Mouse (Mus musculus): ENCODE data around the gene Myl6. TPM values are rescaled to one million over a fixed set of nuclear protein-coding genes. Genes with fewer than 3 reads are reported as not detected.
A peak's percentile ranks its signal among the peaks of the same experiment; 100 is the strongest.

Gene Myl6
- polyA plus RNA-seq, 1 experiment from 2014 or later: 892 TPM

DNA sequence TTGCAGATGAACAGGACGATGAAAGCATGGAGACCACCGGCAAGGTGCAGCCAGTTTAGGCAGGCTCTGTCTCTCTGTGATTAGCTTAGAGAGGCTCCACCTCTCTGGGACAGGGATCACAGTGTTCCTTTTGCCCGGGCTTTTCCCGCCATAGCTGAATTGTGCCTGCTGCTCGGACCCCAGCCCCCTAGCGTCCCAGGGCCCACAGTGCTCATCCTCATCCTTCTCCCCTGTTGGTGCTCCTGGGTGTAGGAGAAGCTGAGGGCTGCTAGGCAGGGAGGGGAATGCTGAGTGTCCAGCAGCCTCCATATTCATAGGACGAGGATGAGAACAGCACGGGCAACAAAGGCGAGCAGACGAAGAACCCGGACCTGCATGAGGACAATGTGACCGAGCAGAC, 19.6 kb downstream of the Myl6 start:
- Histone ChIP-seq H3K4me2 (no peak overlapping the region), H3K27ac (no peak overlapping the region), H3K4me3 (no peak overlapping the region), H3K4me1 (no peaks in the 10 kb centered on the region), H3K36me3 (replicated peaks) (peaks cover 72% of the 10 kb centered on the region), H3K9me3 (no peaks in the 10 kb centered on the region), H3K9ac (no peak overlapping the region), H3K27me3 (replicated peaks) (no peaks in the 10 kb centered on the region)
- WGBS: 89% methylated on average over 12 of the region's 12 CpGs
- ATAC-seq (replicated peaks): no peak

- Histone ChIP-seq H3K9me3 (no peaks in the 10 kb centered on the region), H3K27ac (peak overlapping the region; percentile 96), H3K9ac (peak overlapping the region; percentile 87), H3K4me3 (peak overlapping the region; percentile 62), H3K27me3 (replicated peaks) (no peaks in the 10 kb centered on the region), H3K4me2 (peak overlapping the region; percentile 78), H3K4me1 (peaks cover 19% of the 10 kb centered on the region), H3K36me3 (replicated peaks) (peaks cover 27% of the 10 kb centered on the region)
- no peak for ATAC-seq (replicated peaks)
- 0% methylated on average over 5 of the region's 5 CpGs for WGBS
Observed at GRCm38 (mm10) chr10:128460270-128460630, 33.7 kb downstream of the Myl6 start.

DNA sequence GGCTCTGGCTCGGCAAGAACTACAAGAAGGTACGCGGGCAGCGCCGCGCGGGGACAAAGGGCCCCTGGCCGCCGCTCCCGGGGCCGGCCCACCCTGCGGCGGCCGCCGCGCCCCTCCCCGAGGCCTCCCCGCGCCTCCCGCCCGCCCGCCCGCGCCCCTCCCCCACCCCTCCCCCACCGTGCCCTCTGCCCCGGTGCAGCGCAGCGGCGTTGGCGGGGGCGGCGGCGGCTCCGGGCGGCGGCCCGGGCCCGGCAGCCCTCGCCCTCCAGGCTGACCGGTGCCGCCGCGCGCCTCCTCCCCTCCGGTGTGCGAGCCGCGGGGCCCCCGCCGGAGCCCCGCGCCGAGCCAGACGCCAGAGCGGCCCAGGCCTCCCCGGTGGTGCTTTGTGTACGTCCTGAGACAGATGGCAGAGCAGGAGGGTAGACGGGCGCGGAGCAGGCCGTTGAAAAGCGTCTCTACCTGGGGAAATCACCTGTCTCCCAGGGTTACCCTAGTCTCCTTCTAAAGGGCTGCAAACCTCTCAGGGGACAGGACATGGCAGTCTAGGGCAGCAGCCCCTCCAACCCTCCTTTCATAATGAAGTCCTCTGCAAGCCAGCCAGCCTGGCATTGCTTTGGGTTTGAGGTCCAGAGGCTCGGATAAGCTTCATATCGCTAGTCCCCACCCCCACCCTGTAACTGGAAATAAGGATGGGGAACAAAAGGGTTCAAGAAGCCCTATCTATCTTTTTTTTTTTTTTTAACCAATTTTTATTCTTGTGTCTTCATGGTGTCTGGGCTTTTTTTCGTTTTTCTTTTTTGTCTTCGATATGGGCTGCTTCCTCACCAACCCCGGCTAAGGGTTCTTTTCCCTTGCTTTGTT, 34.3 kb downstream of the Myl6 start:
- Histone ChIP-seq H3K4me1 (peaks cover 23% of the 10 kb centered on the region), H3K36me3 (replicated peaks) (peaks cover 22% of the 10 kb centered on the region), H3K27ac (peak overlapping the region; percentile 96), H3K9ac (peak overlapping the region; percentile 87), H3K9me3 (no peaks in the 10 kb centered on the region), H3K4me2 (peak overlapping the region; percentile 78), H3K4me3 (peak overlapping the region; percentile 62), H3K27me3 (replicated peaks) (no peaks in the 10 kb centered on the region)
- WGBS: 2% methylated on average over 45 of the region's 67 CpGs
- peak; percentile 57 for ATAC-seq (replicated peaks)

DNA sequence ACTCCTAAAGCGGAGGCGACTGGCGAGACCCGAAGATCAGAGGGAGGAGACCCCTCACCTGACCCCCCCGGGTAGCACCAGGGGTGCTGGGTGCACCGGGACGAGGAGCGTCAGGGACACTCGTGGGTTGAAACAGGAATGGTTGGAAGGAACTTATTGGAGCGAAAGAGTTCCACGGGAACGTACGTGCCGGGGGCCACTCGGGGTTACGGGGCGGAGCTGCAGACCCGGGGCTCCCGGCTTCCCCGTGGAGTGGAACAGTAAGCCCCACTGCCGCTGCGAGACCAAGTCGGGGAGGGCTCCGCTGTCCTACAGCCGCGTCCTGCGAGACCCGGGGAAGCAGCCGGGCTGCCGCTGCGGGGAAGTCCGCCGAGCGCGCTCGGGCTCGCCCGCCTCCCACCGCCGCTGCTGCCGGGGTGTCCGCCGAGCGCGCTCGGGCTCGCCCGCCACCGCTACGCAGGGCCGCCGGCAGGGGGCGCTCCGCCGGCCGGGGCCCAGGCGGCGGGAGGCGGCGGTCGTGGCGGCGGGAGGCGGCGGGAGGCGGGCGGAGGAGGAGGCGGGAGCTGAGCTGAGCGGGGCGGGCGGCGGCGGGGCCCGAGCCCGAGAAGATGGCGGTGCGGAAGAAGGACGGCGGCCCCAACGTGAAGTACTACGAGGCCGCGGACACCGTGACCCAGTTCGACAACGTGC, 35.1 kb downstream of the Myl6 start, which contains the start of gene Smarcc2:
Gene Smarcc2, plus strand, starts transcription at position 530 of the 690 bp plus-strand sequence.
- peak within 1 kb of the TSS; percentile 78 for H3K4me2 ChIP-seq
- peak within 1 kb of the TSS; percentile 87 for H3K9ac ChIP-seq
- H3K9me3 ChIP-seq: no peaks in the 10 kb centered on the region
- peak; percentile 82 for ATAC-seq (replicated peaks)
- peak within 1 kb of the TSS; percentile 96 for H3K27ac ChIP-seq
- peaks cover 14% of the 10 kb centered on the region for H3K36me3 ChIP-seq (replicated peaks)
- peak within 1 kb of the TSS; percentile 62 for H3K4me3 ChIP-seq
- no peaks in the 10 kb centered on the region for H3K27me3 ChIP-seq (replicated peaks)
- 0% methylated on average over 63 of the region's 86 CpGs for WGBS
- H3K4me1 ChIP-seq: peaks cover 23% of the 10 kb centered on the region

GRCm38 (mm10) chr10:128458348-128458718, 35.6 kb downstream of the Myl6 start:
- Histone ChIP-seq H3K9me3 (no peaks in the 10 kb centered on the region), H3K27ac (peak overlapping the region; percentile 96), H3K4me1 (peaks cover 23% of the 10 kb centered on the region), H3K9ac (peak overlapping the region; percentile 87), H3K27me3 (replicated peaks) (no peaks in the 10 kb centered on the region), H3K36me3 (replicated peaks) (peaks cover 9% of the 10 kb centered on the region), H3K4me3 (peak overlapping the region; percentile 62), H3K4me2 (peak overlapping the region; percentile 62)
- under 1% methylated on average over 29 of the region's 29 CpGs for WGBS
- peak; percentile 73 for ATAC-seq (replicated peaks)

- H3K4me3 ChIP-seq: peak overlapping the region; percentile 62; the same call in 1 of the 2 replicates
- H3K4me2 ChIP-seq: no peak overlapping the region; the same call in 1 of the 2 replicates
- 83% methylated on average over 6 of the region's 6 CpGs for WGBS
- peaks cover 3% of the 10 kb centered on the region; the same call in 1 of the 2 replicates for H3K36me3 ChIP-seq (replicated peaks)
- no peak for ATAC-seq (replicated peaks)
- H3K9me3 ChIP-seq: no peaks in the 10 kb centered on the region
- no peaks in the 10 kb centered on the region for H3K27me3 ChIP-seq (replicated peaks)
- H3K9ac ChIP-seq: no peak overlapping the region; the same call in 1 of the 2 replicates
- no peak overlapping the region for H3K27ac ChIP-seq
- peaks cover 23% of the 10 kb centered on the region for H3K4me1 ChIP-seq
Observed at GRCm38 (mm10) chr10:128457676-128458075, 36.3 kb downstream of the Myl6 start.

- no peak overlapping the region for H3K9ac ChIP-seq
- peaks cover 11% of the 10 kb centered on the region for H3K4me1 ChIP-seq
- no peaks in the 10 kb centered on the region for H3K27me3 ChIP-seq (replicated peaks)
- 2% methylated on average over 6 of the region's 6 CpGs for WGBS
- ATAC-seq (replicated peaks): no peak
- 0 out of 2 replicates have a peak overlapping the region, but pooled peaks have one; percentile 30 for H3K27ac ChIP-seq
- H3K4me2 ChIP-seq: peak overlapping the region; percentile 31
- H3K36me3 ChIP-seq (replicated peaks): no peaks in the 10 kb centered on the region
- no peaks in the 10 kb centered on the region for H3K9me3 ChIP-seq
- no peak overlapping the region for H3K4me3 ChIP-seq
Observed at GRCm38 (mm10) chr10:128455280-128455679, 38.7 kb downstream of the Myl6 start.

GRCm38 (mm10) chr10:128454471-128454870, 39.5 kb downstream of the Myl6 start:
- 82% methylated on average over 3 of the region's 3 CpGs for WGBS
- no peaks in the 10 kb centered on the region for H3K36me3 ChIP-seq (replicated peaks)

DNA sequence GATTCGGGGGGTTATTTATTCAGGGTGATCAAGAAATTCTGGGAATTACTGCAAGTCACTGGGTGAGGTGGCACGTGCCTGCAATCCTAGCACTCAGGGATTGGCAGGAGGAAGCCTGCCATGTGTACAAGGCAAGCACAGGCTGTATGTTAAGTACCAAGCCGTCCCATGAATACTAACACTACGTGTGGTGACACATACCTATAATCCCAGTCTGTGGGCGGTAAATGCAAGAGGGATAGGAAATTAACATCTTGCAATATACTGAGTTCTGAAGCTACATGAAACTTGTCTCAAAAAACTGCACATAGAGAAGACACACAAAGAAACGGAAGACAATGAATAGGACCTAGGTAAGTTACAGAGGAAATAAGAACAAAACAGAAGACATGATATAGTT, 42.9 kb downstream of the Myl6 start:
- H3K27me3 ChIP-seq (replicated peaks): no peaks in the 10 kb centered on the region
- H3K27ac ChIP-seq: no peak overlapping the region
- no peak overlapping the region for H3K4me3 ChIP-seq
- WGBS: 86% methylated on average over 6 of the region's 6 CpGs
- ATAC-seq (replicated peaks): no peak
- H3K9ac ChIP-seq: no peak overlapping the region
- H3K9me3 ChIP-seq: no peaks in the 10 kb centered on the region
- peaks cover 4% of the 10 kb centered on the region; the same call in 1 of the 2 replicates for H3K4me1 ChIP-seq
- H3K4me2 ChIP-seq: no peak overlapping the region
- H3K36me3 ChIP-seq (replicated peaks): no peaks in the 10 kb centered on the region

More at GRCm38 (mm10) chr10:128454471-128454870, 39.5 kb downstream of the Myl6 start:
- Histone ChIP-seq H3K4me1 (peaks cover 10% of the 10 kb centered on the region; the same call in 1 of the 2 replicates), H3K4me3 (no peak overlapping the region), H3K27me3 (replicated peaks) (no peaks in the 10 kb centered on the region), H3K4me2 (no peak overlapping the region), H3K9me3 (no peaks in the 10 kb centered on the region), H3K27ac (no peak overlapping the region), H3K9ac (no peak overlapping the region)
- no peak for ATAC-seq (replicated peaks)

- no peak for ATAC-seq (replicated peaks)
- Histone ChIP-seq H3K9me3 (no peaks in the 10 kb centered on the region), H3K27me3 (replicated peaks) (no peaks in the 10 kb centered on the region), H3K27ac (no peak overlapping the region), H3K9ac (no peak overlapping the region), H3K4me2 (no peak overlapping the region), H3K4me3 (no peak overlapping the region), H3K4me1 (no peaks in the 10 kb centered on the region), H3K36me3 (replicated peaks) (peaks cover 5% of the 10 kb centered on the region; the same call in 1 of the 2 replicates)
- WGBS: 87% methylated on average over 4 of the region's 4 CpGs
Observed at GRCm38 (mm10) chr10:128445407-128445806, 48.5 kb downstream of the Myl6 start.

GRCm38 (mm10) chr10:128444354-128444753, 49.6 kb downstream of the Myl6 start:
- H3K4me3 ChIP-seq: no peak overlapping the region

DNA sequence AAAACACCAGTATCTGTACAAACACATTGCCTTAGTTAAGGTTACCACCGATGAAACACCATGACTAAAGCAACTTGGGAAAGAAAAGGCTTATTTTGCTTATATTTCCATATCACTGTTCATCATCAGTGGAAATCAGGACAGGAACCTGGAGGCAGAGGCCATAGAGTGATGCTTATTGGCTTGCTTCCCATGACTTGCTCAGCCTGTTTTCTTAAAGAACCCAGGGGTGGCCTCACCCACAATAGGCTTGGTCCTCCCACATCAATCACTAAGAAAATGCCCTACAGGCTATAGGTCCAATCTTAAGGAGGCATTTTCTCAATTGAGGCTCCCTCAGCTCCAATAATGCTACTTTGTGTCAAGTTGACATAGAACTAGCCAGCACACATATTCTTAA, 51.2 kb downstream of the Myl6 start:
- no peak overlapping the region for H3K4me2 ChIP-seq
- H3K4me3 ChIP-seq: no peak overlapping the region
- no peak overlapping the region for H3K27ac ChIP-seq
- no peak overlapping the region for H3K9ac ChIP-seq
- ATAC-seq (replicated peaks): no peak
- no peaks in the 10 kb centered on the region for H3K4me1 ChIP-seq
- peaks cover 27% of the 10 kb centered on the region for H3K36me3 ChIP-seq (replicated peaks)
- WGBS: 90% methylated on average over 1 of the region's 1 CpGs
- H3K9me3 ChIP-seq: no peaks in the 10 kb centered on the region
- no peaks in the 10 kb centered on the region for H3K27me3 ChIP-seq (replicated peaks)

More at GRCm38 (mm10) chr10:128444354-128444753, 49.6 kb downstream of the Myl6 start:
- Histone ChIP-seq H3K9me3 (no peaks in the 10 kb centered on the region), H3K4me1 (no peaks in the 10 kb centered on the region), H3K27me3 (replicated peaks) (no peaks in the 10 kb centered on the region), H3K27ac (no peak overlapping the region), H3K9ac (no peak overlapping the region), H3K4me2 (no peak overlapping the region), H3K36me3 (replicated peaks) (peaks cover 14% of the 10 kb centered on the region; the same call in 1 of the 2 replicates)
- no peak for ATAC-seq (replicated peaks)
- 81% methylated on average over 6 of the region's 6 CpGs for WGBS

Measured in midbrain, embryonic 15.5 days (tissue).